Mouse (Mus musculus) gastrocnemius, postnatal 14 days (tissue): ENCODE results near the gene Fuz. TPM values are rescaled to one million over a fixed set of nuclear protein-coding genes. Genes with fewer than 3 reads are reported as not detected.
A peak's percentile ranks its signal among the peaks of the same experiment; 100 is the strongest.
"Not testable (repeated sequence)": the region's sequence is repeated elsewhere in the genome, so short reads cannot be mapped to it uniquely, and the experiment has no call there.

Source experiments
- DNase-seq: peaks from one replicate; pipeline ENCODE4 v3.0.0; 2021; ENCODE audit warnings: mixed read lengths
- intact Hi-C: fragments of 180-260 bp; cut with DNase I; formaldehyde crosslinking; loops from one replicate; pipeline ENCODE4 v1.15.1; 2025; ENCODE audit warnings: low total_unique reads
- total RNA-seq, 2 experiments: library from RNA; stranded (reverse); gene quantifications; 2 replicates each; pipeline ENCODE4 v1.2.3; 2021

The Fuz gene
- total RNA-seq, 2 experiments from 2014 or later, result 18.8 to 23.4 TPM

DNA sequence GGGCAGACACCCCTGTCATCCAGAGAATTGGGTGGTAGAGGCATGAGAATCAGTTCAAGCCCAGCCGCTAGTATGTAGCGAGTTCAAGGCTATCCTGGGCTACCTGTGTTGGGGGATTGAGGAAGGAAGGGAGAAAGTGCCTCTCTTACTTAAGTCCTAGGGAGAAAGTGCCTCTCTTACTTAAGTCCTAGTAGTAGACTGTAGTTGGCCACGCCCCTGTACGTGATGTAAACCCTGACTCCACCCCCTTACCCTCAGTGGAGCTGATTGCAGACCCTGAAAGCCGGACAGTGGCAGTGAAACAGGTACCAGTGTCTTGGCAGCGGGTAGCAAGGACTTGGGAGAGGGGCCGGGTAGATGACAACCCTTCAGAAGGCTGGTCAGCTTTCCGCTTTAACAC, 38.0 kb upstream of the Fuz start:
- intact Hi-C loops, result no loop called here
- DNase-seq, result no peak

DNA sequence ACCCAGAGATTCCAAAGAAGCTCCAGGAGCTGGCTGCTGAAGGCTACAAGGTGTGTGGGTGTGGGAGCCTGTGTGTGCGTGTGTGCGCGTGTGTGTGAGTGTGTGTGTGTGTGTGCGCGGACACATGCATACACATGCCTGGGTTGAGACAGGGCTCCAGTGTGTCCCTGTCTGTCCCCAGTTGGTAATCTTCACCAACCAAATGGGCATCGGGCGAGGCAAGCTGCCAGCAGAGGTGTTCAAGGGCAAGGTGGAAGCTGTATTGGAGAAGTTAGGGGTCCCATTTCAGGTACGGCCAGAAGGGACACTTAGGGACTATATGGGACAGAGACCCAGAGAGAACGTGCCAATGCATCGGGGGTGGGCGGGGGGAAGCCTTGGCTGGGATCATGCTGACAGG, 36.0 kb upstream of the Fuz start:
- DNase-seq, result no peak
- intact Hi-C loops, result no loop called here

DNA sequence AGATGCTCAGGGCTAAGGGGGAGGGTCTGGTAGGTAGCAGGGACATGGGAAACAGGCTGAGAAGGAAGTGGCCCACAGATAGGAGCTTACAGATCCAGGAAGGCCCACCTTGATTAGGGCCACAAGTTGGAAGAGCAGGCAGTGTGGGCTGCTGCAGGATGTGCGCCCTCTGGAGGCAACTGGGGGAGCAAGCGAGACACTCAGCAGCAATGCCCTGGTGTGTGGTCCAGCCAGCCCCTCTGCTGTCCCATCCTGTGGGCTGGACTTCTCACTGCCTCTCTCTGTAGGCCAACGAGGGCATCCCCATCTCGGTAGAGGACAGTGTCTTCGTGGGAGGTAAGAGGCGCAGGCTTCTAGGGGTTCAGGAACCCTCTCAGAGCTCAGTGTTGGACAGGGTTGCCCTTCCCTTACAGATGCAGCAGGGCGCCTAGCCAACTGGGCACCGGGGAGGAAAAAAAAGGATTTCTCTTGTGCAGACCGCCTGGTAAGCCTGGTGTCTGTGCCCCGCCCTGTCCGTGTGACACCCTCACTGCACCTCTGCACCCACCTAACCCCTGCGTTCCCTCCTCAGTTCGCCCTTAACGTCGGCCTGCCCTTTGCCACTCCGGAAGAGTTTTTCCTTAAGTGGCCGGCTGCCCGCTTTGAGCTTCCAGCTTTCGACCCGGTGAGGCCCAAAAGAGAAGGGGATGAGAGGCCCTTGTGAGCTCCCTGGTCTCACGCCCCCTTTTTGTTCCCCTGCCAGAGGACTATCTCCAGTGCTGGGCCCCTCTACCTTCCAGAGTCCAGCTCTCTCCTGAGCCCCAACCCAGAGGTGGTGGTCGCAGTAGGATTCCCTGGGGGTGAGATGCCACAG, 35.1 kb upstream of the Fuz start:
- intact Hi-C loops, result no loop called here
- peak; percentile 79 for DNase-seq

DNA sequence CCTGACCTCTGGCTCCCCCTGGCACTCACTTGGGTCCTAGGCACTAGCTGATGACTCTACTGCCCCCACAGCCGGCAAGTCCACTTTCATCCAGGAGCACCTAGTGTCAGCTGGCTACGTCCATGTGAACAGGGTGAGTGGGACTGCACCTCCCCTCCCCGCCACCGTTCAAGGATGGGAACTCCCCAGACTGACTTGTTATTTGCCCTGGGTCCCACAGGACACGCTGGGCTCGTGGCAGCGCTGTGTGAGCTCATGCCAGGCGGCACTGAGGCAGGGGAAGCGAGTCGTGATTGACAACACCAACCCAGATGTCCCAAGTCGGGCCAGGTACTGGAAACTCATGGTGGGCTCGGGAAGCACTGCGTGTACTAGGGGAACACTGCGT, 34.5 kb upstream of the Fuz start:
- intact Hi-C loops, result no loop called here
- DNase-seq, result no peak

DNA sequence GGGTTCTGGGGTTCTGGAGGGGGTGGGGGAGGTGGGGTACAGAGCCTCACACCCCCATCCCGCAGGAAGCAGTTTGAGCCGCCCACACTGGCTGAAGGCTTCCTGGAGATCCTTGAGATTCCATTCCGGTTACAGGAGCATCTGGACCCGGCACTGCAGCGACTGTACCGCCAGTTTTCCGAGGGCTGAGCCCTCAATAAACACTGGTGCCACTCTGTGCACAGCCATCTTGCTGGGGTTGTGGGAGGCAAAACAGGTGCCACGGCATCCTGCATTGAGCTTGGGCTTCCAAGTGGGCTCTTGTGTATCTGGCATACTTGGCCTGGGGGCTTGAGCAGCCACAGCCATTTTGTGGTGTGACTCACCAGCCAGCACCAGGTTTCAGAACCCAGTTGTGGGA, 33.4 kb upstream of the Fuz start:
- intact Hi-C loops, result no loop called here
- no peak for DNase-seq

DNA sequence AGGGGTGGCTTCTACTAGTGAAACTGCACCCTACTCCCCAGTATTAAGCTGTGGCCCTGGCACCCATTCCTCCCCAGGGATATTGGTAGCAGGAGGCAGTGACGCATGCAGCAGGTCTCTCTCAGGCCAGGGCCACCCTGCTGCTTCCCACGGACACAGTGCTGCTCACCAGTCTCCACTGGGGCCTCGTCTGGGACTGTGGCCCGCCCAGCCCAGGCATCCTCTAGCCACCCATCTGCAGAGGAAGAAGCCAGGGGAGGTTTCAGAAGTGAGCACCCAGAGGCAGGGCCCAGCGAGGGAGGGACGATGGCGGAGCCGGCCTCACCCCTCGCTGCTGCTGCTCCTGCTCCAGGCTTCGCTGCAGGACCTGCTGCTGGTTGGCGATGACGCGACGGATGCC, 32.7 kb upstream of the Fuz start:
- DNase-seq, result no peak

DNA sequence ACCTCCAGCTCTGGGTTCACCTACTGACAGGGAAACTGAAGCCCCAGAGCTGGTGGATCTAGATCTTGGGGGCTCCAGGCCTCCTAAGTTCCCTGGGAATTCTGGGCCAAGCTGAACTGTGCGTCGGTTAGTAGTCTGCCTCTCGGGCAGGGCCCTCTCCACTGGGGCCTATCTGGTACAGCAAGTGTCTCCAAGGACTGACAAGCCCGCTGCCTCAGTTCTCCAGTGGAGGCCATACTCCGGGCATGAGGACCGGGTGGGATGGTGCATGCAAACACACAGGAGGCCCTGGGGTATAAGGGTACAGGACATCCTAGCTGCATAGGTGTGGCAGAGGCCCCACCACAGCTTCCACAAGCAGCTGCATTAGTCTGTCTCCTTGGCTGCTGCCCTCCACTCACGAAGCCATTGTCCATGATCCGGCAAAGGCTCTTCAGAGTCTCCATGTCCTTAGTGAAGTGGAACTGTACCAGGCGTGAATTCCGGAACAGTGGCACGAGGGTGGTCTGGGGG, 31.8 kb upstream of the Fuz start:
- intact Hi-C loops, result no loop called here
- DNase-seq, result no peak

More for the DNA sequence above, 32.7 kb upstream of the Fuz start:
- intact Hi-C loops, result no loop called here

DNA sequence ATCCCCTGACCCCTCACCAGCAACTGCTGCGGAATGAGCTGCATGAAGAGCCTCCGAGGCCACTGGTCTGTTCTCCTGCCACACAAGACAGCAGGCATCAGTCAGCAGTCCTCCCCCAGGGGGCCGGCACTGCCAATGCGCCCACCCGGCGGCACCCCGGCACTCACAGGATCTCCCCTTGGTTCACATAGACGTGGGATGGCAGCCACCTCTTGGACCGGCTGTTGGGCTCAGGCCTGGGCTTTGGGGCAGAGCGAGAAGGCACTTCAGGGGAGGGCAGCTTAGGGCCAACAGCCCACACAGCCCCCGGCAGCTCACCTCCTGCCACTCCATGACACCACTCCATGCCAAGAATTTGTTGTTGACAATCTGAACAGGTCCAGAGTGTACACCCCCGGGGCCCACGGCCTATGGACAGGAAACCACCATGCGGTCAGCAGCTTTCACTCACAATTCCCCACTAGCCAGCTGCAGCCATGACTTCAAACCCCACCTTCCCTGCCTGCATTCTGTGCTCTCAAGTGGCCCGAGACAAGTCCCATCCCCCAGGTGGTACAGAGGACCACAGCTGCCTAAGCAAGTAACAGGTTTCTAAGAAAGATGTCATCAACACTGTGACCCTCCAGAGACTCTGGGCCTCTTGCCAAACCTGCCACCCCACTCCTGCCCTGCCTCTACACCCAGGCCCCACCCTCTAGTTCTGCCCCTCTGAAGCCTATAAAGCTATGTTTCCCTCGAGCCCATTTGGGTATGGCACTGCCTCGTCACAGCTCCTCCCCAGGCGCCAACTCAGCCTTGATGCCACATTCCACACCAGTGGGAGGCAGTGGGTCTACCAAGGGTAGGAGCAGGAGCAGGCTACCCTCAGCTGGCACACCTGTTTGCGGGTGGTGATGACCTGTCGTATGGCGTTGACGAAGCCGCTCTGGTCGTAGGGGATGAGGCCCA, 31.0 kb upstream of the Fuz start:
- intact Hi-C loops, result no loop called here
- DNase-seq, result no peak

DNA sequence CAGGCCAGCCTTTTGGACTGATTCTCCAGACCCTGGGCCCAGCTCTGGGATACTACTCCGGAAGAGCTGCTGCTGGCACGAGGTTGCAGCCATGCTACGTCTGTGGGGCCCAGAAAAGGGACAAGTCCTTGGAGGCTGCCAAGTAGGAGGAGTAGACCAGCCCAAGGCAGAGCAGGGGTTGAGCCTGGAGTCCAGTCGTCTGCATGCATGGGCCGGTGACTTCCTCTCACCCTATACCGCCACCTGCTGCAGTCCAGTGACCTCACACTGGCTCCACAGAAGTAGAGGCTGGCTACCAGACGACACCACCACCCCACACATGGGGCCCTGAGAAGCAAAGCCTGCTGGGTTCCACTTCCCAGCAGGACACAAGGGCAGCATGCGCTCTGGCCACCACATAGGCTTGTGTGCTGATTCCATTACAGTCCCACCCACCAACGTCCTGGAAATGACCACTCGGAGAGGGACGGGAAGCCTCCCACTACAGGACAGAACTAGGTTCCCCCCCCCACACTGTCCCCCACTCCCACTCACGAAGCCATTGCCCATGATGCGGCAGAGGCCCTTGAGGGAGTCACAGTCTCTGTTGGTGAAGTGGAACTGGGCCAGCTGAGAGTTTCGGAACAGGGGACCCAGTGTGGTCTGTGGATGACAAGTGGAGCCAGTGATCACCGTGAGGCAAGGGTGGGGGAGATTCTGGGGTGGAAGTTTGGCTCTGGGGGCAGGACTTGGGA, 29.4 kb upstream of the Fuz start:
- intact Hi-C loops, result no loop called here
- DNase-seq, result peak; percentile 73

DNA sequence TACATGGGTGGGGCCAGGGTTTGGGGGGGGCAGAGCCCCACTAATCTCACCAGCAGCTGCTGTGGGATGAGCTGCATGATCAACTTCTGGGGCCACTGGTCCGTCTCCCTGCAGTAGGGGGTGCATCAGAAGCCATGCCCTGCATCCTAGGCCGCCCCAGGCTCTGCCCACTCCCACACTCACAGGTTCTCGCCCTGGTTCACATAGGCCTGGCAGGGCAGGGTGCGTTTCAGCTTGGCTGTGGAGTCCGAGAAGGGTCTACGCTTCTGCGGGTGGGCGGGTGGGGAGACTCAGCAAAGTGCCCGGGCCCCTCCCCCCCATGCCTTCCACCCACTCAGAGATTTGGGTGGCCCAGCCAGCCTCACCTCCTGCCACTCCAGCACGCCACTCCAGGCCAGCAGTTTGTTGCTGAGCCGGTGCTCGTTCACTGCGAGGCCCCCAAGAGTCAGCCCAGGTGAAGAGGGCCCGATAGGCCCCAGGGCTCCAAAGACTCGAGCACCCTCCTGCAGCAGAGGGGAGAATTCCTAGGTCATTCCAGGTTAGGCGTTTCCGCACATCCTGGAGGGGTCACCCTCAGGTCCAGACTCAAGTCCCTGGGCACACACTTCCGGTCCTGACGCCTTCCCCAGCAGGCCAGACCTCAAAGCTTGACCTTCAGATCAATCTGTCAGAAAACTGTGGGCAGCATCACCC, 28.7 kb upstream of the Fuz start:
- no peak for DNase-seq
- intact Hi-C loops, result no loop called here

DNA sequence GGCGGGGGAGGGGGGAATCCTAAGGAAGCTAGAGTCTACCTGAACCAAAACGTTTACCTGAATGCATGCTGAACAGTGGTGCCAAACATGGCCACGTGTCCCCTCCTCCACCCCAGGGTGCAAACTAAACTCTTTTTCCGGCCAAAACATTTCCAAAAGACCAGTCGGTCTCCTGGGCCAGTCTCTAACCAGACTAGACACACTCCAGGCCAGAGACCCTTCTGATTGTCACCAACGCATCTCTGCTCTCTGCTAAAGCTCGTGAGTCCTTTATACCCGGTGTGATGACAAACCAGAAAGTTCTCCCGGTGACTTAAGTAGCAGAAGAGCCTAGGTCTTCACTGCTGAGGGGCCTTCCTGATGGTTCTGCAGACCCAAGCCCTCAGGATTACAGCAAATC, 28.1 kb upstream of the Fuz start:
- no peak for DNase-seq
- intact Hi-C loops, result no loop called here

DNA sequence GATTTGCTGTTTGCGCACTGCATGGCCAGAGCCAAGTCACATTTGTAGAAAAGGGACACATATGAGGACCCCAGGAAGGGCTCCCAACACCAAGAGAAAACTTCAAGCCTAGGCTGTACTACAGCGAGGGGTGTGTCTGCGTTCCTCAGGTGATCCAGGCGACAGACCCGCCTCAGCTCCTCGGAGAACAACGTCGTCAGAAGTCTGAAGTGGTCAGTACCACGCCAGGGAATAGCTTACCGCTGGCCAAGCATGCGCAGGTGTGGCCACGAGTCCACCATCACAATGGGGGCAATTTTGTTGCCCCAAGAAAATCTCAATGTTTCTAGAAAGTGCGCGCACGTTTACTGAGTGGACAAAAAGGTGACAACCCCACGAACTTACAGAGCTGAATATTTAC, 27.4 kb upstream of the Fuz start:
- intact Hi-C loops, result no loop called here
- no peak for DNase-seq

DNA sequence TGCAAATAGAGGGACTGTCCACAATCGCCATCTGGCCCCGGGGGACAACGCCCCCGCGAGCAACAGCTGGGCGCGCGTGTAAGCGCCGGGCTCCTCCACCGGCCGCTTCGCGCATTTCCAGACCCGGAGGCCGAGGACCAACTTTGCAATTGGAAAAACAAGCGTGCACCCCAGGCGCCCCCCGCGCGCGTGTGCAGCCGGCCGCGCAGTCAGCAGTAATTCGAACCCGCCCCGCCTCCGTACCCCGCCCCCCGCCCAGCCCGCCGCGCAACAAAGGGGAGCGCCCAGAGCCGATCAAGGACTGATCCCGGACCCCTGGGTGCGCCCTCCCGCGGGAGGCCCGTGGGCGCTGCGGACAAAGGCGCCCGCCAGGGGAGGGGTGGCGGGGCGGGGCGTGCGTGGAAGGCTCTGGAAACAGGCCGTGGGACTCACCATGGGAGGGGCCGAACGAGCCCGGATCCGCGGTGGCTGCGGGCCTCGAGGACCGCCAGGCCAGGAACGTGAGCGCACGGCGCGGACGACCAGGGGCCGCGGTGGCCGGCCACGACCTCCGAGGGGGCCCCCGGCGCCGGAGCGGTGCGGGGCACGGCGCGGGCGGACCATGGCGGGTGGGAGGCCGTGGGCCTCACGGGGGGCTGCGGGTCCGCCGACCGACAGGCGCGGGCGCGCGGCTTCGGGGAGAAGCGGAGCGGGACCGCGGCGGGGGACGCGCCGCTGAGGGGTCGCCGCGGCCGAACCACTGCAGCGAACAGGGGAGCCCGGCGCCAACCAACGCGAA, 26.8 kb upstream of the Fuz start:
- peak; percentile 80 for DNase-seq
- intact Hi-C loops, result no loop called here

DNA sequence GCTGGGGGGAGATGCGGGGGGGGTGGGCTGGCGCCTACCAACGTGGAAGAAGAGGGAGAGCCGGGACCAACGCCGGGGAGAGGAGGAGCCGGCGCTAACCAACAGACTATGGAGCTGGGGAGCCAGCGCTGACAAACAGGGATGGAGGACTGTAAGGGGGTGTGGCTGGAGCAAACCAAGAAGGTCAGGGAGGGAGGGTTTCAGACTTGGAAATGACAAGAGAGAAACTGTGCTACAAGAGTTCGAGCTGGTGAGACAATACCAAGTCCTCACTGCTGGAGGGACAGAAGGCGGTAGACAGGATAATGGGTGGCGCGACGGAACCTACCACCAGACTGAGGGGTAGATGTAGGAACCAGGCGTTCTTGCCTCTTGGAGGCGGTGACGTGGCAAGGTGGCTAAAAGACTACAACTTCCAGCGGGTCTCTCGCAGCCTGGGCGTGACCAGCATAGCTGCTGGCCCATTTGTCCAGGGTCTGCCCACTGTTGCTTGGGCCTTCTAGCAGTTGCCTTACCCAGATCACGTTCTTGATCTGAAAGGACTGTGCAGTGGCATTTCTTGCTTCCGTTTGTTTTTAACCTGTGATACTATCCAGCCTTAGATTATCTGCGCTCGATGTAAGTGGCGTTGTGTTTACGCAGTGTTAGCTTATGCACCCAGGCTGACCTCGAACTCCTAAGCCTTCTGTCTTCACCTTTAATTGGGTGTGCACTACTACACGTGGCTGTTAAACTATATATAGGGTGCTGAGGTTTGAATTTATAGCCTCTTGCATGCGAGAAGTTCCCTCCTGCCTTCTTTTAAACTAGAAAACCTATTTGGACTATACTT, 26.0 kb upstream of the Fuz start, which contains the start of gene Ptov1:
Ptov1 (minus strand) TSS at position 92 of the 832 bp plus-strand sequence.
- DNase-seq, result peak; percentile 94
- intact Hi-C loops, result no loop called here

DNA sequence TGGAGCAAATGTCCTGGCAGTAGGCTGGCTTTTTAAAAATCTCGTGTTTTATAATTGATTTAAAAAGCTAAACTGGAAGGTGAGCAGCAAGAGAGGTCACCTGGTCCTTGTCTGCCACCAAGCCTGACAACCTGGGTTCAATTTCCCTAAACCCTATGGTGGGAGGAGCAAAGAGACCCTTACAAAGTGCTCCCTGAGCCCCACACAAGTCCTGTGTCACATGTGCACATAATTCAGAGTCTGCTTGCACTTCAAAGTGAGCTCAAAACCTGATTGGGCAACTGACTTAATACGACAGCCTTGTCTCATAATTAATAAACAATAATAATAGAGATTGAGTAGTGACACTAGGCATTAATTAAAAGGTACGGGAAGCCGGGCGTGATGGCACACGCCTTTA, 25.3 kb upstream of the Fuz start:
- intact Hi-C loops, result no loop called here
- DNase-seq, result no peak

DNA sequence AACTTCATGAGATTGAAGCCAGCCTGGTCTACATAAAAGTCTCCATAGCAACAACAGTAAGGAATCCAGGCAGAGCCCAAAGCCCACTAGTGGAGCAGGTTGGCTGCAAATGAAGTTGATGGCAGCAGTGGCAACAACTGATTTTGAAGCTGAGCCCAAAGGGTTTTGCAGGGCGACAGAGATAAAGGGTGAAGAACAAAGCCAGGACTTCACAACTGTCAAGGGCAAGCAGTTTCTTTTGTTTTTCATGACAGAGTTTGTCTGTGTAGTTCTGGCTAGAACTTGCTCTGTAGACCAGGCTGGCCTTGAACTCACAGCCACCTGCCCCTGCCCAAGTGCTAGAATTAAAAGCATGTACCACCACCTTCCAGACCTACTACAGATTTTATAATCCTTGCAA, 24.7 kb upstream of the Fuz start:
- no peak for DNase-seq
- intact Hi-C loops, result no loop called here

DNA sequence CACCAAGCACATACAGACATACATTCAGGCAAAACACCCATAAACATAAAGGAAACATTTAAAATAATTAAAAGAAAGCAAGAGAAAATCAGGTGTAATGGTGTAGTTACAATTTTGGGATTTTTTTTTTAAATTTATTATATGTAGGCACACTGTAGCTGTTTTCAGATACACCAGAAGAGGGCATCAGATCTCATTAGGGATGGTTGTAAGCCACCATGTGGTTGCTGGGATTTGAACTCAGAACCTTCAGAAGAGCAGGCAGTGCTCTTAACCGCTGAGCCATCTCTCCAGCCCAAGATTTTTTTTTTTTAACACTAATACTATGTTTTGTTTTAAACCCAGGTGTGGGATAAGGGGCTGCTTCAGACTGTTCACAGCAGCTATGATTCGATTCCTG, 24.1 kb upstream of the Fuz start:
- DNase-seq, intact Hi-C loops: not testable (repeated sequence)

DNA sequence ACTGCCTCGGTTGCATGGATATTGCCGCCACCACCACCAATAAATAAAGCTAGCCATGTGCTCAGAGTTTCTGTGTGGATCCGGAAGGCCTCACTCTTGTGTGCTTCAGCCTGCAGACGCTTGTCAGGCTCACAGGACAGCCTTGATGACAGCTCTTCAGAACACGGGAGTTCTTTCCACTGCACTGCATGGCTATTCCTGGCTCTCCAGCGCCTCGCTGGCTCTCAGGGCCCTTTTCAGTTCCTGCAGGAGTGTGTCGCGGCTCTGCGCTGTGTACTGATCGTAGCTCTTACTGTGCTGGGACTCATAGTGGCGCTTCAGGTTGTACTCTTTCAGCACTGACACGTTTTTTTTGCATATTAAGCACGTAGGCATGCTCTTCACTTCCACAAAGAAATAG, 18.0 kb upstream of the Fuz start:
- intact Hi-C loops, result no loop called here
- DNase-seq, result no peak
